Mouse (Mus musculus) CD8-positive naive resting alpha-beta T cell, adult 2 months (primary cell): Measurements from ENCODE around the gene Olfr1219.

Experiments
- DNase-seq, 2 experiments: peaks; one replicate each; pipeline ENCODE4 v3.0.0; 2022; ENCODE audit warnings: low read depth in 2 of 2, low spot score in 2 of 2

Olfr1219 gene

DNA sequence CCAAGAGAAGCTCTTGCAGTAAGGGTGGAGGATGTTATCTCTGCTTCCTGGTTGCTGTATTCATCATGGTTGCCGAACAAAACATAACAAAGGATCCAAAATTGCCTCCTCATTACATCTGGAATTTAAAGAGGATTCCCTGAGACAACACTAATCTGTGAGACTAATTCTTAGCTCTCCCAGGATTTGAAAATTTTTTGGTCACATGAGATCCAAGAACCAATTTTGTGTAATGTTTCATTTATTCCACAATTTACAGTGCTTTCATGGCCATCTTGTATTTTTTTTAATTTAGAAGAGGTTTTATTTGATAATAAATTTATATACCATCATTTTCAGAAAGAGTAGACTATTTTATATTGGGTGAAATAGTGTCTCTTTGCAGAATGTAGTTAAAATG, at the start of gene Olfr1219:
Gene Olfr1219 (minus strand): TSS at position 101 of the 400 bp plus-strand sequence.
- no peak for DNase-seq

DNA sequence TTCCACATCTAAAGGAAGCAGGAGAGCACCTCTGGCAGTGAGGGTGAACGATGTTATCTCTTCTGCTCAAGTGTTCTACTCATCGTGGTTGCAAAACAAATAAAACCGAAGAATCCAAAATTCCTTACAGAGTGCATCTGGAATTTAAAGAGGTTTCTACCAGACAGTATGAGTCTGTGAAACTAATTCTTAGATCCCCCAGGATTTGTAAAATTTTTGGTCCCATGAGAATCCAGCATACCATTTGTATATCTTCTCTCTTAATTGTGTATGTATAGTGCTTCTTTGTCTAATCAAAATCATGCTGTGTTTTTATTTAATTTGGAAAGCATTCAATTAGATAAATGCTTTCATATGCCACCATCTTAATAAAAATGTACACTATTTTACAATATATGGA, 49.6 kb upstream of the Olfr1219 start, which contains the start of gene Olfr1222:
Gene Olfr1222 (minus strand): TSS at position 101 of the 400 bp plus-strand sequence.
- DNase-seq: no peak

DNA sequence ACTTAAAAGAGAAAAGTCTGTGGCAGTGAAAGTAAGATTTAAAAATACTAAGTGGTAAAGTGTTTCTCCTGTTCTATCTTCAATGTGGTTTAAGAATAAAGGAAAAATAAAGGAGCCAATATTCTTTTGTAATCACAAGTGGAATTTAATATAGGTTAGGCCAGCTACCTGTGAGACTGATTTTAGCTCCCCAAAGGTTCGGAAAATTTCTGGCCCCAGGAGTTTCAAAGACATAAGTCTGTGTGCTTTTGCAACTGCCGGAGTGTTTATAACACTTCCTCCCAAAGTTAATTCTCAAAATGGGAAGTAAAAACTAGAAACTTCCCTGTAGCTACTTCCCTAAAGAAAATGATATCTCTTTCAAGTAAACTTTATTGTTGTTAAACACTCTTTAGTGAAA, 33.9 kb upstream of the Olfr1219 start, which contains the start of gene Olfr1221:
Gene Olfr1221 (minus strand): TSS at position 101 of the 400 bp plus-strand sequence.
- no peak for DNase-seq

DNA sequence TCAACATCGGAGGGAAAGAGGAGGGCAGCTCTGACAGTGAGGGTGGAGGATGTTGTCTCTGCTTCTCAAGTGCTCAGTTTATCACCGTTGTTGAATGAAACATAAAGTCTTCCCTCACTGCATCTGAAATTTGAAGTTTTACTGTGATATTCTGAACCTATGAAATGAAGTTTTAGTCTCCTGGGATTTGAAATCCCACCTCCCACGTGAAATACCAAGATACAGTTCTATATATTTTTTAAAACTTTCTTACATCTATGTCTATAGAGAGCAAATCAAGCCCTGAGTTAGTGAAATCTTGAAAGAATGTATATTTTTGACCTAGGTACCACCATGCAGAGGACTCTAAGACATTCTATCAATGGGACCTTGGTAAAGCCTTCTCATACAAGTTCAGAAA, 23.4 kb upstream of the Olfr1219 start, which contains the start of gene Olfr1220:
Gene Olfr1220 (minus strand): TSS at position 101 of the 400 bp plus-strand sequence.
- no peak for DNase-seq

DNA sequence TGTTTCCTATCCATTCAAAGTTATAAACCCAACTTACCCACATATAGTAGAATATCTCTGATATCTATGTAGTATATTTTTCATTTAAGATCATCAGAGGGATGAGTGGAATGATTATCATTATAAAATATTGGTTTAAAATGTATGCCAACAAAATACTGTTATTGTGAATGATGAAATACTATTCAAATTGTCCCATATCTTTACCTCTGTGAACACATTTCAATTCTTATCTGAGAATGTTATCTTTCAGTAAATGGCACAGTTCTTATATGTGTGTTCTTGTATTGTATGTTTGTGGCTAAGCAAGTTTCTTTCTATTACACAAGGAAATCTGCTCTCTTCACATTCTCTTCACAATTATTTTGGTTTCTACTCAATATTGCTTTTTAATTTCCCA, 22.3 kb upstream of the Olfr1219 start:
- DNase-seq: no peak

DNA sequence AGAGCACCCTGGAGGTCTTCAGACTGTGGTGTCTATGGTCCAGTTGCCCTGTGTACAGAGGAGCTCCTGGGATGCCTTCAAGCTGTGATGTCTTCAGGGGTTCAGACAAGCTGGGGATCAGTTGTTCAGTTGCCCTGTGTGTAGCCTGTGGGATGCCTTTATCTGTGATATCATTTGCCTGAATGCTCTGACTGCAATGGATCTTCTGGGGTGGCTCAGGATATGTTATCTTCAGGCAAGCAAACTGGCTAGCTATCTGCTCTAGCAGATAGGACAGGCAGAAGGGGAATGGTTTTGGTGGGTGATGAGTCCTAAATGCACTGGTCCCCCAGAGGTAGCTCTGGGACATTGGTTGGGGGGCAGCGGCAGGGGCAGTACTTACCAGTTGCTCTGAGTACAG, 10.5 kb upstream of the Olfr1219 start:
- DNase-seq: no peak

DNA sequence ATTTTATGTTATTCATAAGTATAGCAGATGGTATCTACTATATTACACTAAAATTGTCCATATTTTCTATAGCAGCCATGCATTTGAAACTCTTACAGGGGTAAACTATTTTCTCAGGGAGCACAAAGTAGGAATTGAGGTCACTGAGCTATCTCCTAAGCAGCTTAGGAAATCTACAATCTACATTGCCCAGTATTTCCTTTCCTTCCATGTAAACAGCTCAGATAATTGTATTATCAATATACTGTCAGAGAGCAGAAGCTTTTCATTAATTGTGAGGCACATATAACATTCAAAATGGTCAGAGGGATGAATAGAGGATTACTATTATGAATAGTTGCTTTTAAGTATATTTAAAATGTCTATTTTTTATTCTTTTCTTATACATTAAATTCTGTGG, 1.8 kb downstream of the Olfr1219 start:
- DNase-seq: no peak

DNA sequence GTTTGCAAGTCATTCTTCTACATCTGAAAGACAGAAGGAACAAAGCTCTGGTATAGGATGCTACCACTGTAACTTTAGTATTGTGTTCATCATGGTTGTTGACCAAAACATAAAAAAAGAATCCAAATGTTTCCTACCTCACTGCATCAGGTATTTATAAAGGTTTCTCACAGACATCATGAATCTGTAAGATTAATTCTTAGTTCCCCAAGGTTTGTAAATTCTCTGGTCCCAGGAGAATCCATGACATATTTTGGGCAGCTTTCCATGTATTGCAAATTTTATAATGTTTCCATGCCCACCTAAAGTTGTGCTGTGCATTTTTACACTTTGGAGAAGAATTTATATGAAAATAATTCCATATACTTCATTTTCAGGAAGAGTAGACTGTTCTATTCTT, 22.2 kb downstream of the Olfr1219 start, which contains the start of gene Olfr1218:
Gene Olfr1218 (minus strand): TSS at position 101 of the 400 bp plus-strand sequence.
- DNase-seq: no peak

DNA sequence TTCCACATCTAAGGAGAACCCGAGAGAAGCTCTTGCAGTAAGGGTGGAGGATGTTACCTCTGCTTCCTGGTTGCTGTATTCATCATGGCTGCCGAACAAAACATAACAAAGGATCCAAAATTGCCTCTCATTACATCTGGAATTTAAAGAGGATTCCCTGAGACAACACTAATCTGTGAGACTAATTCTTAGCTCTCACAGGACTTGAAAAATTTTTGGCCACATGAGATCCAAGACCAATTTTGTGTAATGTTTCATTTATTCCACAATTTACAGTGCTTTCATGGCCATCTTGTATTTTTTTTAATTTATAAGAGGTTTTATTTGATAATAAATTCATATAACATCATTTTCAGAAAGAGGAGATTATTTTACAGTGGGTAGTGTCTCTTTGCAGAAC, 51.3 kb downstream of the Olfr1219 start, which contains the start of gene Olfr1217:
Gene Olfr1217 (minus strand): TSS at position 101 of the 400 bp plus-strand sequence.
- no peak for DNase-seq
